Mouse (Mus musculus): ENCODE results near the gene Olfr358.

The Olfr358 gene

DNA sequence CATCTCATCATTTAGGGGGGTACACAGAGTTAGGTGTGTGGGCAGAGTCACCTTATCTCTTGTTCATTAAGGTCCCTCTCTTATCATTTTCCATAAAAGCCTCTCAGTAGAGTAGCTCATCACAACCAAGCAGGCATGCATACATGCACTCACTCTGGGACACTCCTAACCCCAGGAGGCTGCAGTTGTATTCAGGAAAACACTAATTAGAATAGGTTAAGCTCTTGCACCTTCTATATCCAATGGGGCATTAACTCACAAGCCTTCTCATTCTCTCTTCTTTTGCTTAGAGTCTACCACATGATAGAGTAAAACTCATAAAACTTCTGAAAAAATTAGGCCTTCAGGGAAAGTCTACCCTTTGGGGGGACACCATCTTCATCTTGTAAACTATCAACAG lies at the start of gene Olfr358:
Gene Olfr358 (minus strand): TSS at position 101 of the 400 bp plus-strand sequence.
- in situ Hi-C loops (cut with MboI; ENCODE audit: unreplicated experiment in 2 of 2): no loop called here

DNA sequence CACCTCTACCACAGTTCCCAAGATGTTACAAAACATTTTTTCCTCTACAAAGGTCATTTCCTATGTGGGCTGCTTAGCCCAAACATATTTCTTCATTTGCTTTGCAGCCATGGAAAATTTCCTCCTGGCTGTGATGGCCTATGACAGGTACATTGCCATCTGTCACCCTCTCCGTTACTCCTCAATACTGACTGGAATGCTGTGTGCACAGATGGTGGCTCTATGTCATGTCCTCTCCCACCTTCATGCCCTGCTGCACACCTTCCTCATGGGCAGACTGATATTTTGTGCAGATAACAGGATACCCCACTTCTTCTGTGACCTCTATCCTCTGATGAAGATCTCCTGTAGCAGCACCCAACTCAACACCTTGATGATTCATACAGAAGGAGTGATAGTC lies 12.1 kb downstream of the Olfr358 start:
- in situ Hi-C loops (cut with MboI; ENCODE audit: unreplicated experiment in 2 of 2): no loop called here

DNA sequence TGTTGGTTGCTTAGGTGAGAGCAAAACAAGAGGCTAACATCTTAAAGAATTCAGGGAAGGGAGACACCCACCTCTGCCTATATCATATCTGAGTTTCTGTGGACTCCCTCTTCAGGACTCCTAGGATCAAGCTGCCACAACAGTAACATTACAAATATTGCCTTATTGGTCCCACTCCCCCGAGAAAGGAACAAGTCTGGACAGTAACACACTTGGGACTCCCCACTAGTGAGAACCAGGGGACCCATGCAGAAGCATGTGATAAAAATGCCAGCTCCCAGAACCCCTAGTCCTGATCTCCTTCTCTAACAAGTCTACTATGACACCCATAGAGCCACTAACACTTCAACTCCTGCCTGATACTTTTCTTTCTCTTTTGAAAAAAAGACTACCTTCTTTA lies 15.6 kb downstream of the Olfr358 start, which contains the start of gene Olfr357:
Gene Olfr357 (plus strand): TSS at position 301 of the 400 bp plus-strand sequence.
- in situ Hi-C loops (cut with MboI; ENCODE audit: unreplicated experiment in 2 of 2): no loop called here

Data from v-Abl transformed pro-B cells (cell line).